Mouse (Mus musculus): ENCODE results near the gene Slc22a30. TPM values are rescaled to one million over a fixed set of nuclear protein-coding genes. Genes with fewer than 3 reads are reported as not detected.
"Not testable (repeated sequence)": the region's sequence is repeated elsewhere in the genome, so short reads cannot be mapped to it uniquely, and the experiment has no call there.

The Slc22a30 gene
- not detected in 2 replicates for polyA plus RNA-seq (2016; fragmentation: Nextera tagmentation; extraction: Ambion mirVana)

- not testable (repeated sequence) for H3K4me2 ChIP-seq (replicated peaks); H3K36me3 ChIP-seq; ATAC-seq (ENCODE audit: insufficient number of reproducible peaks, insufficient read depth, low FRiP score, low TSS enrichment); H3K9me3 ChIP-seq; H3K9ac ChIP-seq; H3K4me1 ChIP-seq; H3K4me3 ChIP-seq; H3K27me3 ChIP-seq; H3K27ac ChIP-seq
- 82% methylated on average over 1 of the region's 2 CpGs for WGBS
Observed at GRCm38 (mm10) chr19:8405011-8405410, at the start of gene Slc22a30. Gene Slc22a30 (minus strand): TSS chr19:8405111.

- peaks cover 3% of the 10 kb centered on the region; the same call in 1 of the 2 replicates for H3K9me3 ChIP-seq
Observed at GRCm38 (mm10) chr19:8448321-8448720, 43.4 kb upstream of the Slc22a30 start.

DNA sequence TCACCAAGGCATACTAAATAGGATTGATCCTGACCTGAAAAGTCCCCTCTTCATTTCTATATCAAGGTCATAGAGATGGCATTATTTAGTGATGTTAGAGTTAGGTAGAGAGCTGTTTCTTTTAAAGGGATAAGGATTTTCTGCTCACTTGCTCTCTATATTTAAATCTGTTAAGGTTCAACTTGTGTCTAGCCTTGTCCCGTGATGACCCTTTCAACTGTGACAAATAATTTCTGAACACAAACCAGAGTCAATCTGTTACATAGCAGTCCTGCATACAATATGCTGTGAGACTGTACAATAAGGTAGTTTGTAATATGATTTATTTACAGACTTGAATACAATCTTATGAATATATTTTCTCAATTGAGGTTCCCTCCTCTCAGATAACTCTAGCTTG is 42.6 kb upstream of the Slc22a30 start:
- 83% methylated on average over 1 of the region's 1 CpGs for WGBS
- no peak overlapping the region for H3K27ac ChIP-seq
- no peak for ATAC-seq (ENCODE audit: insufficient number of reproducible peaks, insufficient read depth, low FRiP score, low TSS enrichment)
- H3K36me3 ChIP-seq, result no peaks in the 10 kb centered on the region
- no peak overlapping the region for H3K4me3 ChIP-seq
- H3K27me3 ChIP-seq, result no peaks in the 10 kb centered on the region
- H3K4me2 ChIP-seq (replicated peaks), result no peak overlapping the region
- peaks cover 6% of the 10 kb centered on the region; the same call in 1 of the 2 replicates for H3K9me3 ChIP-seq
- no peaks in the 10 kb centered on the region for H3K4me1 ChIP-seq
- H3K9ac ChIP-seq, result no peak overlapping the region

More at GRCm38 (mm10) chr19:8448321-8448720, 43.4 kb upstream of the Slc22a30 start:
- H3K4me3 ChIP-seq, result no peak overlapping the region
- H3K4me2 ChIP-seq (replicated peaks), result no peak overlapping the region
- H3K36me3 ChIP-seq, result no peaks in the 10 kb centered on the region
- no peak for ATAC-seq (ENCODE audit: insufficient number of reproducible peaks, insufficient read depth, low FRiP score, low TSS enrichment)
- H3K27ac ChIP-seq, result no peak overlapping the region
- H3K27me3 ChIP-seq, result no peaks in the 10 kb centered on the region
- no peaks in the 10 kb centered on the region for H3K4me1 ChIP-seq
- no peak overlapping the region for H3K9ac ChIP-seq
- 62% methylated on average over 2 of the region's 2 CpGs for WGBS

DNA sequence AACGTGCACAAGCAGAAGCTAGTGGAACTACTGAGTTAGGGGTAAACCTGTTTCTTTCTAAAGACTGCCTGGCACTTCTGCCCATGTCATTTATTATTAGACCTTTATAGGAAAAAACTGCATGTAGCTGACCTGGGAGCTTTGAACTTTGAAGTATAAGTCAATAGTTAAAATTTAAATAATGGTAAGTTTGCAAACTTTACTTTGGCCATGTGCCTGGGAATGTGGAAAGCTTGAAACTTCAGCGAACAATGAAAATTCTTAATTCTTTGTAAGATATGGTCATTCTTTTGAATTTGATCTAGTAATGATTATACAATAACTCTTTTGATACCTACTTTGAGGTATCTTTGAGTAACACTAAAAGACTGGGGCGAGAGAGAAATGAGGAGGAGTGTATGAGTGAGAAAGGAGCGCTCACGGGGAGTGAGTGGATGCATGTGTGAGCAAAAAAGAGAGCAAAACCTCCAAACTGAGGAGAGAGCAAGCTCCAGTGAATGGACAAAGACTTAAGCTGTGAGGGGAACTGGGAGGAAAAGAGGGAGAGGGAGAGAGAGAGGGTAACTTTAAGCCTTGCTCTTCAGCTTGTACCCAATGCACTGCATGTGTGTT is 26.2 kb upstream of the Slc22a30 start:
- Histone ChIP-seq H3K27ac (no peak overlapping the region), H3K4me1 (no peaks in the 10 kb centered on the region), H3K9me3 (no peaks in the 10 kb centered on the region), H3K27me3 (no peaks in the 10 kb centered on the region), H3K4me3 (no peak overlapping the region), H3K36me3 (no peaks in the 10 kb centered on the region), H3K4me2 (replicated peaks) (no peak overlapping the region), H3K9ac (no peak overlapping the region)
- WGBS, result 87% methylated on average over 5 of the region's 5 CpGs
- no peak for ATAC-seq (ENCODE audit: insufficient number of reproducible peaks, insufficient read depth, low FRiP score, low TSS enrichment)

DNA sequence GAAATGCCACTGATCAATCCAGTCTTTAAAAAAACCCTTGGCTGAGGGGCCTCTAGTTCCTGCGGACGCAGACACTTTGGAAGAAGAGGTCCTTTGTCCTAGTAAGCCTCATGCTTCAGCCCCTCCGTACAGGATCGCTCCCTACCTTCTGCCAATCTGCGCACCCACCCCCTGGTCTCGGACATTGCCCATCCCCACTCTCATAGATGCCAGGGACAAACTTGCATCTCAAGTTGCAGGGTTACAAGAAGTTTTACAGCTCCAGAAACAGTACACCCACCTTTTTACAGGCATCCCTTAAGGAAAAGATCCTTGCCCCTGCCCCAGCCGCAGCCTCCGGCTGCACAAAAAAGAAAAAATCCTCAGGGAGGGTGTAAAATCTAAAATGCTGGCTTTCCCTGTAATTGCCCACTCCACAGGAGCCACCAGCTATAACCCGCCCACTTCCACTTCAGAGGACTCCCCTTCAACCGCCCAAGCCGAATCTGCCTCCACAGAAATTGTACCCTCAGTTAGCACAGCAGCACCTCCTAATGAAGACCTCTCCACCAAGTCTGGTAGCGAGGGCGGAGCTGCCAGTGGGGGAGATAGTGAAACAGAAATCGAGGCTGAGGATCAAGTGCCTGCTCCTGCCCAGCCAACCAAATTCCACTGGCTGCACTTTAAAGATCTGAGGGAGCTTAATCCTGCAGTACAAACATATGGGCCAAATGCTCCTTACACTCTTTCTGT is 2.5 kb upstream of the Slc22a30 start:
- not testable (repeated sequence) for H3K9ac ChIP-seq; H3K4me3 ChIP-seq; H3K4me1 ChIP-seq; ATAC-seq (ENCODE audit: insufficient number of reproducible peaks, insufficient read depth, low FRiP score, low TSS enrichment); H3K9me3 ChIP-seq; H3K36me3 ChIP-seq; H3K4me2 ChIP-seq (replicated peaks); H3K27me3 ChIP-seq; H3K27ac ChIP-seq
- WGBS, result 46% methylated on average over 14 of the region's 14 CpGs

Other genes starting within 250 kb of the Slc22a30 start
- 0.14 TPM in 1 of 2 replicates, not detected in the other for gene Slc22a29, start 186.2 kb downstream of the Slc22a30 start, polyA plus RNA-seq (2016; fragmentation: Nextera tagmentation; extraction: Ambion mirVana)
- 0.08 and 0.10 TPM in 2 replicates for gene Slc22a8, start 186.1 kb upstream of the Slc22a30 start, polyA plus RNA-seq (2016; fragmentation: Nextera tagmentation; extraction: Ambion mirVana)
- 0.87 and 1.3 TPM in 2 replicates for gene Slc22a6, start 212.9 kb upstream of the Slc22a30 start, polyA plus RNA-seq (2016; fragmentation: Nextera tagmentation; extraction: Ambion mirVana)